Mouse (Mus musculus) neural tube, embryonic 11.5 days (tissue): ENCODE measurements at regions not wholly inside any gene's neighbourhood (a gene's known extent, or its start where the extent isn't known, plus 50 kb on each side); places are given as distances from the start of the nearest gene placed in this dataset.

Source experiments
- ATAC-seq: fragments of 200-750 bp; cut with Nextera tagmentation; 2 replicates; pipeline ENCODE4 v1.8.0; 2017; ENCODE audit warnings: moderate number of reproducible peaks, mild to moderate bottlenecking, moderate TSS enrichment, moderate library complexity; ENCODE audit not compliant: insufficient read depth, low FRiP score, low TSS enrichment
- DNase-seq: peaks from one replicate; pipeline ENCODE4 v3.0.0-alpha.2; 2015; ENCODE audit warnings: low spot score
- H3K27ac ChIP-seq: fragments of 300-500 bp; sonication (generic); 2 replicates; pipeline ENCODE4 v1.5.1; 2014; ENCODE audit warnings: low read depth, mild to moderate bottlenecking, low read length
- H3K27me3 ChIP-seq: fragments of 300-500 bp; sonication (generic); 2 replicates; pipeline ENCODE4 v1.6.1; 2014; ENCODE audit warnings: mild to moderate bottlenecking, low read length, mixed read lengths; ENCODE audit not compliant: control insufficient read depth, insufficient read depth
- H3K36me3 ChIP-seq: fragments of 300-500 bp; sonication (generic); 2 replicates; pipeline ENCODE4 v1.6.1; 2014; ENCODE audit warnings: mild to moderate bottlenecking, low read length, moderate library complexity, mixed read lengths; ENCODE audit not compliant: control insufficient read depth, insufficient read depth
- H3K4me1 ChIP-seq: fragments of 300-500 bp; sonication (generic); 2 replicates; pipeline ENCODE4 v1.6.1; 2014; ENCODE audit warnings: low read length, mixed read lengths; ENCODE audit not compliant: control insufficient read depth, insufficient read depth
- H3K4me2 ChIP-seq: fragments of 300-500 bp; sonication (generic); 2 replicates; pipeline ENCODE4 v1.6.1; 2014; ENCODE audit warnings: low read depth, mild to moderate bottlenecking, moderate library complexity
- H3K4me3 ChIP-seq: fragments of 300-500 bp; sonication (generic); 2 replicates; pipeline ENCODE4 v1.5.1; 2014; ENCODE audit warnings: low read depth, low read length
- H3K9ac ChIP-seq: fragments of 300-500 bp; sonication (generic); 2 replicates; pipeline ENCODE4 v1.6.1; 2014; ENCODE audit warnings: mild to moderate bottlenecking, low read length
- H3K9me3 ChIP-seq: fragments of 300-500 bp; sonication (generic); 2 replicates; pipeline ENCODE4 v1.6.1; 2016; ENCODE audit warnings: low read length; ENCODE audit not compliant: control insufficient read depth
- WGBS: fragments of 180-500 bp; shearing (Covaris S2); extraction: QIAGEN DNeasy Blood & Tissue Kit; methylation state at CpG from one replicate; pipeline ENCODE4 v1.1.7; 2014; 5-methylcytosine and 5-hydroxymethylcytosine counted together

DNA sequence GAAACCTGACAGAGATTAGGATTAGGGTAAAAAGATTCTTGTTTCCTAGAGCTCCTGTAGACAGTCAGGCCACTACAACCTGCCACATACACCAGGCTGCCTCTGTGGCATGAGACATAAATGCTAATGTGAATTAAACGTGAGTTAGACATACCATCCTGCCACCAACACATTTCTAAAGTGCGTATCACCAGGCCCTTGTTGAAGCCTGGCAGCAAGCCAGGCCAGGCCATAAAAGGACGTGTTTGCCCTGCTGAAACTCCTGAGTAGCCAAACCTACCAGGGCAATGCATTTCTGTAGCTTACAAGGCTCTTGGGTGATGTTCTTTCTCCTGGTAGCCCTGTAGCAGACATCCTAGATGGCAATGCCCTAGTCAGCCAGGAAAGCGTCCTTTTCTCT lies 63.4 kb upstream of the Gm5458 start:
- DNase-seq (no peak), ATAC-seq (no peak)
- H3K4me2 ChIP-seq = no peak overlapping the region
- H3K27me3 ChIP-seq = no peaks in the 10 kb centered on the region
- no peaks in the 10 kb centered on the region for H3K4me1 ChIP-seq
- no peak overlapping the region for H3K9ac ChIP-seq
- H3K27ac ChIP-seq = no peak overlapping the region
- H3K9me3 ChIP-seq = no peaks in the 10 kb centered on the region
- H3K36me3 ChIP-seq = no peaks in the 10 kb centered on the region
- WGBS = 71% methylated on average over 4 of the region's 4 CpGs
- H3K4me3 ChIP-seq = no peak overlapping the region

DNA sequence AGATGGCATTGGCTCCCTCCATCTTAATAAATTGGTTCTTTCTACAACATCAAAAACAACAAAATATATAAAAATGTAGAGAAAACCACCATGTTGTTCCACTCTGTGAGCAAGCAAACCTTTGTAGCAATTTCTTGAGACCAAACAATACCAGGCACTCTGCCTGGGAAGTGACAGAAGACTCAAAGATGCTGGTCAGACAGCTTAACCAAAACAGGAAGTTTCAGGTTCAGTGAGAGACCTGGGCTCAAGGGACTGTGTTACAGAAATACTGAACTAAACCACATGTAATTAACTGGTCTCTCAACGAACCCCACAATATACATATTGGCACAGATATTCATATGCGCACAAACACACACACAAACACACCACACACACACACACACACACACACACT lies 71.7 kb upstream of the Gm5458 start:
- Histone ChIP-seq H3K9ac (no peak overlapping the region), H3K27ac (no peak overlapping the region), H3K4me1 (no peaks in the 10 kb centered on the region), H3K36me3 (no peaks in the 10 kb centered on the region), H3K9me3 (no peaks in the 10 kb centered on the region), H3K4me3 (no peak overlapping the region), H3K4me2 (no peak overlapping the region), H3K27me3 (no peaks in the 10 kb centered on the region)
- WGBS = 75% methylated on average over 2 of the region's 2 CpGs
- no peak for DNase-seq
- ATAC-seq = no peak

GRCm38 (mm10) chr14:19688426-19688825 lies 62.6 kb upstream of the Nid2 start:
- no peak for DNase-seq
- no peak overlapping the region for H3K9ac ChIP-seq

DNA sequence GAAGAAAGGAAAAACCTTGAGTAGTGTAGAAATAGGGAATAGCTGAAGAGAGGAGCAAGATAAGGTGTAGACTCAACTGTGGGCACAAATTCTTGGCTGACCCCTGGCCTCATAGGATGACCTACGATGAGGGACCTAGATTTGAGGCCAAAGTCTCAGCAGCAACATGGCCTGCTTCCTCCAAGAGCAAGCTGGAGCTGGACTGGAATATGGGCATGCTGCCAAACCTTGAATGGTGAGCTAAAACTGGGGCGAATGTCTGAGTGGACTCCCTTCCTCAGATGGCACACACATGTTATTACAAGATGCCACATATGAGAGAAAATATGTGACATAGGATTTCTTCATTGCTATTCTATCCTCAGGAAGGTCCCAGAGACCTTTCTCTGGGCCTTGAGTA lies 57.5 kb upstream of the Nid2 start:
- H3K27me3 ChIP-seq = no peaks in the 10 kb centered on the region
- DNase-seq = no peak
- 78% methylated on average over 2 of the region's 2 CpGs for WGBS
- H3K36me3 ChIP-seq = no peaks in the 10 kb centered on the region
- H3K4me3 ChIP-seq = no peak overlapping the region
- no peak overlapping the region for H3K27ac ChIP-seq
- H3K9ac ChIP-seq = no peak overlapping the region
- no peak overlapping the region for H3K4me2 ChIP-seq
- no peaks in the 10 kb centered on the region for H3K4me1 ChIP-seq
- no peak for ATAC-seq
- no peaks in the 10 kb centered on the region for H3K9me3 ChIP-seq

More at GRCm38 (mm10) chr14:19688426-19688825, 62.6 kb upstream of the Nid2 start:
- no peaks in the 10 kb centered on the region for H3K36me3 ChIP-seq
- no peak overlapping the region for H3K27ac ChIP-seq
- H3K4me3 ChIP-seq = no peak overlapping the region
- no peaks in the 10 kb centered on the region for H3K9me3 ChIP-seq
- no peaks in the 10 kb centered on the region for H3K4me1 ChIP-seq
- no peaks in the 10 kb centered on the region for H3K27me3 ChIP-seq
- H3K4me2 ChIP-seq = no peak overlapping the region
- no peak for ATAC-seq

GRCm38 (mm10) chr14:19694289-19694688 lies 56.8 kb upstream of the Nid2 start:
- no peak overlapping the region for H3K4me3 ChIP-seq
- no peaks in the 10 kb centered on the region for H3K27me3 ChIP-seq
- no peaks in the 10 kb centered on the region for H3K36me3 ChIP-seq
- DNase-seq (no peak), ATAC-seq (no peak)
- no peaks in the 10 kb centered on the region for H3K9me3 ChIP-seq
- no peak overlapping the region for H3K4me2 ChIP-seq
- H3K9ac ChIP-seq = no peak overlapping the region
- H3K27ac ChIP-seq = no peak overlapping the region
- no peaks in the 10 kb centered on the region for H3K4me1 ChIP-seq

GRCm38 (mm10) chr14:19699497-19699896 lies 51.6 kb upstream of the Nid2 start:
- DNase-seq = no peak
- H3K4me1 ChIP-seq = no peaks in the 10 kb centered on the region
- no peaks in the 10 kb centered on the region for H3K27me3 ChIP-seq
- no peak overlapping the region for H3K4me3 ChIP-seq
- WGBS = 46% methylated on average over 4 of the region's 4 CpGs
- no peak overlapping the region for H3K9ac ChIP-seq
- no peak overlapping the region for H3K27ac ChIP-seq
- no peaks in the 10 kb centered on the region for H3K36me3 ChIP-seq
- H3K9me3 ChIP-seq = no peaks in the 10 kb centered on the region
- no peak overlapping the region for H3K4me2 ChIP-seq
- peak; percentile 45; the same call in 1 of the 2 replicates for ATAC-seq
